Mouse (Mus musculus) heart, postnatal 0 days (tissue): ENCODE data around the gene Cnnm3.

ENCODE experiments used
- CTCF ChIP-seq: IDR thresholded peaks from 2 replicates; pipeline ENCODE4 v1.5.1; 2016; ENCODE audit warnings: antibody characterized with exemption, control low read depth, low read depth
- EP300 ChIP-seq: IDR thresholded peaks from 2 replicates; pipeline ENCODE4 v1.6.1; 2016; ENCODE audit warnings: antibody characterized with exemption, low read depth

DNA sequence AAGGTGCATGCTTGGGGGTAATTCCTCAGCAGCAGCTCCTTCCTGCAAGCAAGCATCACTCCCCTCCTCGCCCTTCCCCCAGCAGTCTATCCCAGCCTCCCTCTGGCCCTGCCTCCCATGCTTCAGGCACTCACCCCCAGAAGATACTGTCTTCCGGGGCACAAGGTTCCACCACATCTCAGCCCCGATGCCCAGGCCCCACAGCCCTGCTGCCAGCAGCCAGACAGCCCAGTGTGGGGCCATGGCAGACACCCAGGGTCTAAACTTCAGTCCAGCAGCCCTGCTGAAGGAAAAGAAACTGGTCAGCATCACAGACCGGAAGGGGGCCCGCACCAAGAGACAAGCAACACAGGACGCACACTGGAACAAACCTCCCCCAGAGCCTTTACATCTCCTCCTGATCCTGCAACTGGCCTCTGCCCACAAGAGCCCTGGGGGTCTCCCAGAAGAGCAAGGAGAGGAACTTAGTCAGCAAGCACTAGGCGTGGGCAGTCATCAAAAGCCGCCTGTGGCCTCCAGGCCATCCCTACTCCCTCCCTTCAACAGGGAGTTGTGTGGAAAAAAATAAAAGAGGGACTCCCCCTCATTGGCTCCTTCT is 44.2 kb downstream of the Cnnm3 start:
- TF ChIP-seq EP300 (no peak), CTCF (no peak)
